Mouse (Mus musculus) spleen, adult 10 weeks (tissue): ENCODE measurements around the gene Mrps17. TPM values are rescaled to one million over a fixed set of nuclear protein-coding genes. Genes with fewer than 3 reads are reported as not detected.

Source experiments
- polyA plus RNA-seq: library from polyadenylated mRNA; stranded (reverse); fragments of 350-450 nt; fragmentation: Illumina TruSeq; extraction: RNeasy Lipid Tissue Mini Kit (QIAGEN cat#74804); gene quantifications from one replicate; pipeline ENCODE4 v1.2.3, GENCODE M21; 2015; ENCODE audit warnings: low replicate concordance; ENCODE audit not compliant: insufficient read depth

Gene Mrps17
- 62.6 TPM for polyA plus RNA-seq

GRCm38 (mm10) chr5:129715326-129715861, at the start of gene Mrps17:
Gene Mrps17 (plus strand): TSS chr5:129715497.

GRCm38 (mm10) chr5:129670036-129670458, 45.2 kb upstream of the Mrps17 start, which contains the start of gene Zfp11:
Gene Zfp11 (minus strand): TSS chr5:129670099.

DNA sequence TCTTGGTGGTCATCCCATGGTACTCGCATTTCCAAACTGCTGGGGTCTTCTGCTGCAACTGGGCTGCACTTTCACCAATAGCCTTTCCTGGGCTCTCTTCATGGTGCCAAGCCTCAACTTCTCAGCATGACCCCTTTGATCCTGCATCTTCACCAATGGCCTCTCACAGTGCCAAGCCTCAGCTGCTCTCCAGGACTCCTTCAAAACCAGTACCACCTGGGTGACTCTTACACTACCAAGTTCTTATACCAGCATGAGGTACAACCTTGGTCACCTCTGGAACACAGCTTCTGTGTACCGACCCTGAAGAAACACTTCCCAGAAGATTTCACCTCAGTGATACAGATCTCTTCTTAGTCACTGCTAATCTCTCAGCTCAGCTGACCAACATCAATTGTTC, 6.9 kb upstream of the Mrps17 start, which contains the start of gene Sept14:
Gene Sept14 (minus strand): TSS at position 101 of the 400 bp plus-strand sequence.

GRCm38 (mm10) chr5:129724834-129725773, 9.8 kb downstream of the Mrps17 start, which contains the start of gene Nipsnap2:
Gene Nipsnap2 (plus strand): TSS chr5:129725063.

Other genes starting within 250 kb of the Mrps17 start
- gene Sfswap, start 214.3 kb upstream of the Mrps17 start, polyA plus RNA-seq: 119 TPM
- gene Mmp17, start 131.3 kb upstream of the Mrps17 start, polyA plus RNA-seq: 0.76 TPM
- 2.3 TPM for gene Zfp11, start 45.4 kb upstream of the Mrps17 start, polyA plus RNA-seq
- gene Sept14, start 7.0 kb upstream of the Mrps17 start, polyA plus RNA-seq: not detected
- 36.1 TPM for gene Nipsnap2, start 9.6 kb downstream of the Mrps17 start, polyA plus RNA-seq
- 10.8 TPM for gene Psph, start 72.0 kb downstream of the Mrps17 start, polyA plus RNA-seq
- 8.8 TPM for gene Sumf2, start 131.5 kb downstream of the Mrps17 start, polyA plus RNA-seq
- 196 TPM for gene Chchd2, start 172.0 kb downstream of the Mrps17 start, polyA plus RNA-seq
- gene Zbed5, start 180.2 kb downstream of the Mrps17 start, polyA plus RNA-seq: 2.1 TPM
- 0.26 TPM for gene Phkg1, start 183.1 kb downstream of the Mrps17 start, polyA plus RNA-seq
- gene Nupr1l, start 193.0 kb downstream of the Mrps17 start, polyA plus RNA-seq: 3.7 TPM
- 36.4 TPM for gene Vkorc1l1, start 226.5 kb downstream of the Mrps17 start, polyA plus RNA-seq